Mouse (Mus musculus): ENCODE measurements around the gene Ikzf1.

Gene Ikzf1

DNA sequence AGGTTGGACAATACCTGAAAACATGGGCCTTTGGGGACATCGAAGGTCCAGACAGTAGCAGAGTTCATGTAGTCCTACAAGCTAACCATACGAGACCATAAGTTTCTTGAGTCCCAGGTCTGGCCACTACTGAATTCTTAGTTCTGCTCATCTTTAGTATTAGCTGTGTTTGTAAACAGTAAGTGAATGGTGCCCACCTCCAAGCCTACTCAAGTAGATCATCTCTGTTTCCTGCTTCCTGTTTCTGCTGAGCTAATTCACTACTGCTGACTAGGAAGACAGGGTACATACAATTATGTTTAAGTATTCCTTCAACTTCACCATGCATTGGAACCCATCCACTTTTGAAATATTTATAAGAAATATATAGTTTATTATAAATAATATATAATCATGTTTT is 83.3 kb downstream of the Ikzf1 start:
- no peak for DNase-seq

- no peak for DNase-seq
Measured at GRCm38 (mm10) chr11:11769281-11769680, 84.5 kb downstream of the Ikzf1 start.

DNA sequence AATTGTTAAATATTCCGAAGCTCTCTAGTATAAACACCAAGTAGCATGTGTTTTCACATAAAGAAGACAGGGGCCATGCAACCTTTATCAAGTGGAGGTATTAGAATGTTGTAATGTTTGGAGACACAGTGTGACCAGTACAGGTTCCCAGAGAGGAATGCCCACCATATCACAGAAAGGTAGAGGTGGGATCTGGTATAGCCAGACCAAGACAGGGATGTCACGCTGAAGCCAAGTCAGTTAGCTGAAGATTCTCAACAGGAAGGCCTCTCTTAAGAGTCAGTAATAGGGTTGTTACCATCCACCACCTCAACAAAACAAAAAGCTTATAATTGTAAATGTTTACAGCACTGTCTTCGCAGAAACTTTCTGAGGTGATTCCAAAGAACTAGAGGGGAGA is 85.9 kb downstream of the Ikzf1 start:
- DNase-seq = no peak

- DNase-seq = no peak
Measured at GRCm38 (mm10) chr11:11772196-11772595, 87.4 kb downstream of the Ikzf1 start.

DNA sequence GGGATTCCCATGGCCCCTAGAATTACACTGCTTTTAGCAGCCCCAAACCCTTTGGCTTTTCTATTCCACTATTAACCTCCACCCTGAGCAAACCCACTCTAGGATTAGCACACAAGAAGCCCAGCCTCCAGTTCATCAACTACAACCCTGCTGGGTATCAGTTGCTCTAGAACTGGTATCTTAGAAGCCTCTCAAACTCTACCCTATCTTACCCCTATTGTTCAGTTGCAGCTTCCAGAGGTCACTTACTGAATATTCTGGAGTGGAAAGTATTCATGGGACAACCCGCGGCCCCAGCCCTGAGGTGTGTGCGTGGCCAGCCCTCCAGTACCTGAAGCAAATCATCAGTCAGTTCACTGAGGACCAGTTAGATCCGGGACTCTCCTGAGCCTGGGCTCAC is 89.6 kb downstream of the Ikzf1 start:
- DNase-seq = no peak

GRCm38 (mm10) chr11:11774893-11775292 is 90.1 kb downstream of the Ikzf1 start:
- DNase-seq = no peak

DNA sequence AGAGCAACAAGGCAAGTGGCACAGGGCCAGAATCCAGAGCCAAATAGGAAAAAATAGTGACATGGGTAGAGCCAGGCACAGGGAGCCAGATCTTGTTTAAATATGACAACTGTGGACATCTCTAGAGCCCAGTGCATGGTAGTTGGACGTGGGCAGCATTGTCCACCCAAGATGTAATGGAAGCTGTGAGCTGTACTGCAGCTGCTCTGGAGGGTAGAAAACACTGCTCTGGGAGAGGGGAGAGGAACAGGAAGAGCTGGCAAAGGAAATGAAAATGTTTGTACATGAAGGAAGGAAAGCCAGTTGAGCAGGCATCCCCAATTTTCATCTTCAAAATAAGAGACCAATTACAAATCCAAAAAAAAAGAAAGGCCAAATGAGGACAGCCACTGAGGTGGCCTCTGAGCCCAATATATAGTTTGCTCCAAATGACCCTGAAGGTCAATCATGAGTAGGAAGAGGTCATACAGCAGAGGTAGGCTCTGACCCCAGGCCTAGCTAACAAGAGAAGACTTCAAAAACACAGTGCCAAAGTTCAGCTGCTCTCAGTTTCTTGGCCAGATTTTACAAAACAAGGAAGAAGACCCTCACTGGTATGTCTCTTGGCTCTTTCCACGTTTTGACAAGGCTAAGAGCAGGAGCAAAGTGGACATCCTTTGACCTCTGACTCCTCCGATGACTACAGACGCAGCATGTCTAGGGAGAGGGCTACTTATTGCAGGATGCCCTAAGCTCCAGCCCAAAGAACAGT is 91.4 kb downstream of the Ikzf1 start:
- no peak for DNase-seq

DNA sequence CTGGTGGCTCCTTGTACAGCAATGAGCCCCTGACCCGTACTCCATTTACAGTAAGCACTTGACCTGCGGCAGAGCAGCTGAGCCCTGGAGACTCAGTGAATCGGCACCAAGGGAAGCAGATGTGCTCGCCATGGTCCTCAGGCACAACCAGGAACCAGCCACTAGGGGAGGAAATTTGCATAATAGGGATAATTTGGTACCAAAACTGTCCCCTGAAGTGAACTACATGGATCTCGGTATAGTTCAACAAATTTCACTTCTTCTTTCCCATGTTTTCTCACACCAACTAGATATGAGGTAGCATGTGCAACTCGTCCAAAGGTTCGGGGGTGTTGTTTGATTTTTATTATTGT is 92.0 kb downstream of the Ikzf1 start:
- DNase-seq = no peak

DNA sequence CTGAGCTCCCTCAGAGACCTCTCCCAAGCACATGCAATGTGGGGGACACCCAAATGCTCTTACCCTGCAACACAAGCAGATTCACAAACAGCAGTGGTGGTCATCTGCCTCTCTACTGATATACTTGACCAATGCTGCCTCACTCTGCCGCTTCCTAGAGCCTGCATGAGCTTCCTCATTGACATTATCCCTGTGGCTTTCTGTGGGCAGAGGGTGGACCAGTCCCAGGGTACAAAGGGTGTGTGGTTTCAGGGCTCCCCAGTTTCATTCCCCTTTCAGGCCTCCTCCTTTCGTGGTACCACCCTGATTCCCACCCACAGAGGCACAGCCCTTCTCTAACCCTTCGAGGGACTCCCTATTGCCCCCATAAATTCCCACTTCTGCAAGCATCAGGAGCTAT is 92.4 kb downstream of the Ikzf1 start:
- no peak for DNase-seq

DNA sequence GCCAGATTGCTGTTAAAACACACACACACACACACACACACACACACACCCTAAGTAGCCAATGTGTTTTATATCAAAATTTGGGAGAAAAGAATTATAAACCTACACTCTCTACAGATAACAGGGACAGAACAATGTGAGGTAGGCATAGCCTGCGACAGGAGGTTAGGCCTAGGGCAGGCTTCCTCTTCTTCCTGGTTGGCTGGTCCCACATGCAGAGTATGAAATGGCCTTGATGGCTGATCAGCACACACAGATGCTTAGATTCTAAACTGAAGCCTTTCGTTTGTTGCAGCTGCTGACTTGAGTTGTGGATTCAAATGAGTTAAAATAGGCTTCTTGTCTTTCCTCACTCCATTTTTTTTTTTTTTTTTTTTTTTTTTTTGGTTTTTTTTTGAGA is 93.0 kb downstream of the Ikzf1 start:
- DNase-seq = no peak

DNA sequence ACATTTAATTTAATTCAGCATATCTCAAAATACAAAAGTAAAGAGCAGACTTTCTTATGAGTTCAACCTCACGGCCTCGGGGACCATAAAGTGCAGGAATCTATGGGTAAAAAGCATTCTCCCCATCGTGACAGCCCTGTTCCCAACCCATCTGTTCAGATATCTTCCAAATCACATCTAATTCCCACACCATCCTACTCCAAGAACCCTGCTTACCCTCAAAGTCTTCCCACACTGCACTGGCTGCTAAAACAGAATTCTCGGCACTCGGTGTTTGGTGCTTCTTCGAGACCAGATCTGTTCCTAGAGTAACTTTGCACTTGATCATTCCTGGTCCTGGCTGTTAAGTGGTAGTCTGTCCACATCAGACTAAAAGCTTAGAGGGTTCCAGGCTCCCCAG is 93.5 kb downstream of the Ikzf1 start:
- DNase-seq = no peak

- no peak for DNase-seq
Measured at GRCm38 (mm10) chr11:11781728-11782127, 96.9 kb downstream of the Ikzf1 start.

- no peak for DNase-seq
Measured at GRCm38 (mm10) chr11:11785457-11785856, 100.7 kb downstream of the Ikzf1 start.

DNA sequence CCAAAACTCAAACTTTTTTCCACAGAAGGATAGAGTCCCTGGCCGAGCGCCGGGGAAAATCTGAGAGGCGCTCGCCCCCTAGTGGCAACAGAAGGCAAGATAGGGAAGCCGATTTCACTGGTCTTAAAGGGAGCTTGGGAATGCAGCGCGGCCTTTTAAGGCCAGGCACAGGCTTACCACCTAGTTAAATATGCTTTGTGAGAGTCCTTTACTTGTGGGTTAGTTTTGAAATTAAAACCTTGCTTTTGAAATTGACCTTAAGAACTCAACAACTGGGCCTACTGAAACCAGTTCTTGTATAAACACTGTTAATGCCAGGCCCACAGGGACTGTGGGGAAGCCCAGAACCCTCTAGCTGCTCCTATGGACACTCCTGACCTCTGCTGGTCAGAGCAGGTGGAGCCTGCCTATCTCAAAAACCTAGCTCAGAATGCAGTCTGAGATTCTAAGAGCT is 103.7 kb downstream of the Ikzf1 start:
- DNase-seq = peak; percentile 84

- no peak for DNase-seq
Measured at GRCm38 (mm10) chr11:11794626-11795025, 109.8 kb downstream of the Ikzf1 start.

DNA sequence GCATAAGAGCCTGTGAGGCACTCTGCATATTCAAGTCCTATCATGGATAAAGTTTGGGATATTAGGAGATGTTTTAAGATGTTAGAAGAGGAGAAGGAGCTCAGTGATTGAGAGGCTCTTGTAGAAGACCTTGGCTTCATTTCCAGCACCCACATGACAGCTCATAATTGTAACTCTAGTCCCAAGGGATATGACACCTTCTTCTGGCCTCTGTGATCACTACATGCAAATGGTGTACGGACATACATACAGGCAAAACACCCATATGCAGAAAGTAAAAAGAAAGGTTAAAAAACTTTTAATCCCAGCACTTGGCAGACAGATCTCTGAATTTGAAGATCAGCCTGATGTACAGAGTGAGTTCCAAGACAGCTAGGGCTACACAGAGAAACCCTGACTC is 113.9 kb downstream of the Ikzf1 start:
- no peak for DNase-seq

DNA sequence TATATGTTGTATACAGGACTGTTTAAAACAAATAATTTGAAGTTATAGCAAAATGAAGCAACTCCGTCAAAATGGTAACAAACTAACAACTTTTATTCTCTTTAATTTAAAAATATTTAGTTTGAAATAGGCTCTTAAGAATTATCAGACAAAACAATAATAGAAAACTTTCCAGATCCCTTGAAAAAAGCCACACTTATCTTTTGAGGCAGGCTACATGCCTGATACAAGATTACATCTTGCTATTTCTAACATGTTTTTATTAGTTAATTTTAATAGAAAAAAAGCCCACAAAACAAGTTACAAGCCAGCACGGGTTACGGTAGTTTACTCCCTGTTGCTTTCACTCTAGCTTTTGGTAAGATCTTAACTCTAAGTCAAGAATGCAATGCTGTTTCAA is 115.5 kb downstream of the Ikzf1 start:
- no peak for DNase-seq

- DNase-seq = no peak
Measured at GRCm38 (mm10) chr11:11801067-11801466, 116.3 kb downstream of the Ikzf1 start.

DNA sequence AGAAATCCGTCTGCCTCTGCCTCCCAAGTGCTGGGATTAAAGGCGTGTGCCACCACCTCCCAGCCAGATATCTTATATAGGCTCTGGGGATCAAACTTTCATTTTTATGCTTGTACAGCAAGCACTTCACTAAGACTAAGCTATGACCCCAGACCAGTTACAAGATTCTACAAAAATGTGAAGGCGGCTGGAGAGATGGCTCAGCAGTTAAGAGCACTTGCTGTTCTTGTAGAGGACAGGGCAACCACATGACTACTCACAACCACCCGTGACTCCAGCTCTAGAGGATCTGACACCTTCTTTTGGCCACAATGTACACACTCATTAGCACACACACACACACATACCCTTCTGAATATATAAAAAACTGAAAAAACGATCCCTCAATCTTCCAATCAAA is 119.6 kb downstream of the Ikzf1 start:
- no peak for DNase-seq

GRCm38 (mm10) chr11:11805951-11806350 is 121.1 kb downstream of the Ikzf1 start:
- no peak for DNase-seq

DNA sequence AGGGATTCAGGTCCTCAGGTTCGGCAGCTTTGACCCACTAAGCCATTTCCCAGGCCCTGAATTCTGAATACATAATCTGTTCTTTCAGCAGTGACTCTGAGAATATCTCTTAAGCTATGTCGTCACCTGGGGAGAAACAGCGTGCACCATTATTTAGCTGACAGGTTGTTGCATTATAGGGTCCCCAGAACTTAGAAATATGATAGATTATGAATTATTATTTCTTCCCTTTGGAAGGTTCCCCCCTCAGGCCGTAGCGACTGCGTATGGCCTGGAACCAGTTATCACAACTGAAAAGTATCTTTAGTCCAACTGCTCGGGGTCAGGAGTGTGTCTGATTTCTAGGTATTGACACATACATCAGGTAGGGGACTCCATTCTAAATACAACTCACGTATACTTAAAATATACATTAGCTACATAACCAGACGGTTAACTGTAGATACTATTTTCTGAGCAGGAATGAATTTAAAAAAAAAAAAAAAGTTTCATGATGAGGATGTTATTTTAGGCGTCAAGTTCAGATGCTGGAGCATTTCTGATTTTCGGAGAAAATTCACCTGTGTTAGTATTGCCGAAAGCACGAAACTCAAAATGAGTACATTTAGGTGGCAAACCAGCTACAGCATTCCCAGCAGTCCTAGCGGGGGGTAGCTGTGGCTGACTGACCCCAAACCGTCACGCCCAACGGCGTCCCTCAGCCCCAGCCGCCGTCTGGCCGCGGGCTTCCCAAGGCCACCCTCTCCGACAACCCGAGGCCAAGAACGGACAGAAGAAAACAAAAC is 123.4 kb downstream of the Ikzf1 start:
- DNase-seq = no peak

DNA sequence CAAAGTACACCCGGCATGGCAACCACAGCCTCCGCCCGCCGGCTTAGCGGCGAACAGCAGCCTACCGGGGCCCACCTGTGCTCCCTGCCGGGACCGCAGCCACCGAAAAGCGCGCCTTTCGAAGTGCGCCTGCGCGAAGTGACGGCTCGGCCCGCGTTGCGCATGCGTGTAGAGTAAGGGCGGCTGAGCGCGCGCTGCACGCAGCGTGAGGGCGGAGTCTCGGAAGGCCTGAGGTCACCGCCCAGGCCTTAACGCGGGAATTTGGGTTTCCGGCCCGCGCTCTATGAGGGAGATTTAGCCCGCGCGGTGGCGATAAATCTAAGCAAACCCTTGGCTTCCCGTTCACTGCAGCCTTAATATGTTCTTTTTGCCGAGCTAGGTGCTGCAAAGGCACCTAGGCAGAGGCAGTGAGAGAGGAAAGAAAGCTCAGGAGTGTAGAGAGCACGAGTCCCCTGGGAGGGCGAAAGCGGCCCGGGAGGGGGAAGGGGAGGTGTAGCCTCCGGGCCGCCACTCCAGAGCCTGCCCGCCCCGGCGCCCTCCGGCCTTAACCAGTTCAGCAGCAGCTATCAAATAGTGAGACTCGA is 124.1 kb downstream of the Ikzf1 start, which contains the start of gene Fignl1:
Gene Fignl1 (minus strand): TSS at position 143 of the 584 bp plus-strand sequence.
- peak; percentile 96 for DNase-seq

DNA sequence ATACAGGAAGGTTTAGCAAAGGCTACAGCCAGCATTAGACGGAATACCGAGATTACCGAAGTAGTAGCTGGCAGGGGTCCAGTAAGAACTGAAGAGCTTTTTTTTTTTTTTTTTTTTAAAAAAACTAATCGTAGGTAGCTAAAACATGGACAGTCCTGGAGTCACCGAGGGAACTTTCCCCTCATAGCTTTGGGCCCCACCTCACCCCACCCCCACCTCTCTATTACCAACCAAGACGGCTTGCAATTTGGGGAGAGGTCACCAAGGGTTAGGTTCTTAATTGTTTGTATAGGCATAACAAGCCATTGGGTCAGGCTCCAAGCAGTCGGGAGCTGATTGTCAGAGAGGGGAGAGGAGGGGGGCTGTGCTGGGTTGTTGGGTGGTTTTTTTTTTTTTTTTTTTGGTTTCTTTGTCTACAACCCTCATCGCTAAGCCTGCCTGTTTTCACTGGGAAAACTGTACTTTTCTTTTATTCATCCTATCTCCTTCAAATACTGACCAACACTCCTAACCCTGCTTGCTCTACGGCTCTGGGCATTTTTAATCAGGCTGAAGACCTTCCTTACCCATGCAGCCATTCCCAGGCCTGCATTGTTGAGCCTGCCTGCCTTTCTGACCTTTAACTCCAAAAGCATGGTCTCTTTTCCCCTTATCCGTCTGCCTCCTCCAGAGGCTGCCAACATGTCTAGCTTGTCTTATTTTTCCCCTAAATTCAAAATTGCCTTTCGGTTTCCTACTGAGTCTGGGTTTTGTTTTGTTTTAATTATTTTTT is 124.8 kb downstream of the Ikzf1 start:
- DNase-seq = no peak

Data from kidney, adult 18-20 months (tissue).